In genomic region chr7:78576706-78577461, GRCm38 (mm10) we compare ENCODE assay signal across 8 mouse cellular contexts.
DNase-seq lines count a peak whose midpoint lies in the region; ATAC-seq and TF ChIP-seq lines count a peak whose summit lies in the region.

No protein-coding gene starts in this region.

- intact Hi-C loops in gastrocnemius, postnatal 14 days (cut with DNase I; ENCODE audit: low total_unique reads), result no loop called here

- H3K36me3 ChIP-seq in E14TG2a.4 (ENCODE audit: insufficient read depth, low read length), result no peaks in the 10 kb centered on the region
- H3K36me3 ChIP-seq in heart, embryonic 16.5 days (ENCODE audit: control insufficient read depth, insufficient read depth), result no peaks in the 10 kb centered on the region
- no peaks in the 10 kb centered on the region for H3K36me3 ChIP-seq in stomach, embryonic 15.5 days

- ATAC-seq in heart, embryonic 16.5 days (replicated peaks; ENCODE audit: extremely low read depth, insufficient read depth, low FRiP score), result 0 out of 2 replicates have a peak, but pooled peaks have one; percentile 40
- peak; percentile 59 for ATAC-seq in stomach, embryonic 15.5 days (ENCODE audit: insufficient read depth, low FRiP score, low read depth)

- peak overlapping the region; percentile 92 for H3K4me2 ChIP-seq in heart, embryonic 16.5 days (ENCODE audit: low read depth, low read length)
- H3K4me2 ChIP-seq in stomach, embryonic 15.5 days, result peak overlapping the region; percentile 84

- no peak overlapping the region for H3K9ac ChIP-seq in heart, embryonic 16.5 days (ENCODE audit: low read length)
- no peak overlapping the region for H3K9ac ChIP-seq in stomach, embryonic 15.5 days

- H3K27me3 ChIP-seq in E14TG2a.4 (ENCODE audit: insufficient read depth, low read length), result peaks cover 95% of the 10 kb centered on the region
- H3K27me3 ChIP-seq in heart, embryonic 16.5 days (ENCODE audit: control insufficient read depth, insufficient read depth, low read length), result peaks cover 77% of the 10 kb centered on the region
- H3K27me3 ChIP-seq in stomach, embryonic 15.5 days (replicated peaks), result peaks cover 59% of the 10 kb centered on the region

- H3K4me3 ChIP-seq in E14TG2a.4 (replicated peaks; ENCODE audit: low read length), result peak overlapping the region; percentile 60
- H3K4me3 ChIP-seq in heart, embryonic 16.5 days (ENCODE audit: low read length), result peak overlapping the region; percentile 61
- H3K4me3 ChIP-seq in stomach, embryonic 15.5 days (replicated peaks), result peak overlapping the region; percentile 51

- no peak for TF ChIP-seq CTCF in E14TG2a.4 (conservative IDR thresholded peaks at IDR 0.05; ENCODE audit: low read length)

- H3K27ac ChIP-seq in heart, embryonic 16.5 days (ENCODE audit: low read length), result no peak overlapping the region
- H3K27ac ChIP-seq in stomach, embryonic 15.5 days, result no peak overlapping the region

- 4% methylated on average over 35 of the region's 35 CpGs for whole genome bisulfite sequencing in heart, embryonic 16.5 days
- 2% methylated on average over 35 of the region's 35 CpGs for WGBS in stomach, embryonic 15.5 days

- H3K9me3 ChIP-seq in E14TG2a.4 (ENCODE audit: low read length), result peaks cover 8% of the 10 kb centered on the region; the same call in 1 of the 2 replicates
- no peaks in the 10 kb centered on the region for H3K9me3 ChIP-seq in heart, embryonic 16.5 days (replicated peaks; ENCODE audit: control insufficient read depth, low read length)
- H3K9me3 ChIP-seq in stomach, embryonic 15.5 days, result no peaks in the 10 kb centered on the region

- peaks cover 30% of the 10 kb centered on the region for H3K4me1 ChIP-seq in E14TG2a.4 (replicated peaks; ENCODE audit: low read depth, low read length)
- no peaks in the 10 kb centered on the region; the same call in 1 of the 2 replicates for H3K4me1 ChIP-seq in heart, embryonic 16.5 days (ENCODE audit: control insufficient read depth, insufficient read depth, low read length)
- H3K4me1 ChIP-seq in stomach, embryonic 15.5 days, result peaks cover 11% of the 10 kb centered on the region; the same call in 1 of the 2 replicates

- DNase-seq in gastrocnemius, postnatal 14 days, result peak; percentile 48
- DNase-seq in gastrocnemius, adult 18-20 months (ENCODE audit: low spot score), result no peak
- DNase-seq in cerebellum, adult 9-10 months, result peak; percentile 60
- peak; percentile 27 for DNase-seq in liver
- no peak for DNase-seq in B cell, adult 2 months

Comparison
In these comparisons a context has a peak if more than half of its experiments do, and no peak if none do; other contexts are left out.
1. DNase-seq: peak in gastrocnemius, postnatal 14 days (single experiment), cerebellum, adult 9-10 months (single experiment) and liver (single experiment); none in gastrocnemius, adult 18-20 months (single experiment) and B cell, adult 2 months (0 of 2).
2. Peak in every context shown above with its lines, with median percentiles within 50 percentile points of each other: H3K4me3 ChIP-seq.